Mouse (Mus musculus) ES-E14 (cell line): ENCODE data around the gene Dctn1.

Source experiments
- HCFC1 ChIP-seq: IDR thresholded peaks from 2 replicates; pipeline ENCODE4 v1.6.1; 2012; ENCODE audit warnings: low read length, inconsistent platforms, borderline replicate concordance; ENCODE audit not compliant: insufficient read depth
- MAFK ChIP-seq: IDR thresholded peaks from 2 replicates; pipeline ENCODE4 v1.6.1; 2014; ENCODE audit warnings: mild to moderate bottlenecking, low read depth, low read length, inconsistent platforms; ENCODE audit not compliant: insufficient read depth

GRCm38 (mm10) chr6:83208050-83208400 lies 42.3 kb downstream of the Dctn1 start:
- TF ChIP-seq MAFK (no peak), HCFC1 (no peak)
